Mouse (Mus musculus) bone marrow macrophage, adult 2 months (primary cell): ENCODE measurements around the gene Slc35f6.

ENCODE experiments used
- CTCF ChIP-seq: IDR thresholded peaks from 2 replicates; pipeline ENCODE4 v1.5.1; 2012; ENCODE audit warnings: low read depth, mild to moderate bottlenecking, low read length, moderate library complexity
- POLR2A ChIP-seq: IDR thresholded peaks from 2 replicates; pipeline ENCODE4 v1.6.1; 2012; ENCODE audit warnings: mild to moderate bottlenecking, low read depth, low read length, borderline replicate concordance

- no peak for TF ChIP-seq CTCF
- no peak for TF ChIP-seq POLR2A
Observed at GRCm38 (mm10) chr5:30660813-30661212, 13.1 kb downstream of the Slc35f6 start.
